Mouse (Mus musculus) yolk sac, embryonic 10.5 days (tissue): Measurements from ENCODE around the gene Tmem131l.

Source experiments
- DNase-seq: peaks from one replicate; pipeline ENCODE4 v3.0.0-alpha.2; 2017; ENCODE audit warnings: low spot score

Tmem131l gene

DNA sequence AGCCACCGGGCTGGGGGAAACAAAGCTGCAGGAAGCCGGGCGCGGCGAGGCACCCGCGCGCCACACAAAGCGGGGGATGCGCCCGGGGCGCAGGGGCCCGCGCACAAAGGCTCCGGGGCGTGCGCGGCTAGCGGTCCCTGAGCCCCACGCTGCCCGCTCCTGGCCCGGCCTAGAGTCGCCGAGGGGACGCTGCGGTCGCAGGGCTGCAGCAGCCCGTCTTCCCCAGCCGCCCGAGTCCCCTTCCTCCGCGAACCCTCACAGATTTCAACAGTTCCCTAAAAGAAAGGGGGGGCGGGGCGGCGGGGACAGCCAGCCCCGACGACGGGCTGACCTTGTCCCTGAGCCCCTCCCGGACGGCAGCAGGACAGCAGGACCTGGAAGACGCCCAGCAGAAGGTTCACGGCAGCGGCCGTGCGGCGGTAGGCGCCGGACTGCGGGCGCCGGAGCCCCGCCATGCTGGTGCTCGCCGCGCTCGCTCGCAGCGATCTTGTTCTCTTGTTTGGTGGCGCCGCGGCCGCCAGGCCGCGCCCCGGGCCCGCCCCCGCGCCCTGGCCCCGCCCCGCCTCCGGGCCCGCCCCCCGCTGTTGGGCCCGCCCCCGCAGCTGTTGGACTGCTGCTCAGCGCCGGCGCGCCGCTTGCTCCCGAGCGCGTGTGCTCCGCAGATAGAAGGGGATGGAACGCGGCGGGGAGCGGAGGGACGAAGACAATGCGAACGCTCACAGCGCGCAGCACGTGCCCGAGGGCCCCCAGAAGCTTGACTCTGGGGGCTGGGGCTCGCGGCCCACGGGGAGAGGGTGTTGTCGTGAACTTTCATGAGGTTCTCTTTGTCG, at the start of gene Tmem131l:
Gene Tmem131l, minus strand, starts transcription at position 530 of the 830 bp plus-strand sequence.
- peak; percentile 91 for DNase-seq

DNA sequence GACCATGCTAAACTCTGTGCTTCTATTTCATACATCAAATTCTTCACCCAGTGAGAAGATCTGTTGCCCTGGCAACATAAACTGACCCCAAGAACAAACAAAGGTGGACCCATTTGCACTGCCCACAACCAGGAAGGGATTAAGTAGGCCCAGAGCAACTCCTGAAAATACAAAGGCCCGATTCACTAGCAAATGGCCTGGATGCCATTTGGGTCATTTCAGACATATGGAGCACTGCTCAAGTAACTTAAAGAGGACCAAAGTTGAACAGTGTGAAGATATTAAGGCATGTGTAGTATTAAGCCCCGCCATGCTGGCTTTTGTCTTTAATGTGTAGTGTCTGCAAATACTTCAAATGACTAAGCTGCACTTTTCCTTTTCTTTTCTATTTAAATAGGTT, 46.9 kb upstream of the Tmem131l start:
- DNase-seq, result no peak

DNA sequence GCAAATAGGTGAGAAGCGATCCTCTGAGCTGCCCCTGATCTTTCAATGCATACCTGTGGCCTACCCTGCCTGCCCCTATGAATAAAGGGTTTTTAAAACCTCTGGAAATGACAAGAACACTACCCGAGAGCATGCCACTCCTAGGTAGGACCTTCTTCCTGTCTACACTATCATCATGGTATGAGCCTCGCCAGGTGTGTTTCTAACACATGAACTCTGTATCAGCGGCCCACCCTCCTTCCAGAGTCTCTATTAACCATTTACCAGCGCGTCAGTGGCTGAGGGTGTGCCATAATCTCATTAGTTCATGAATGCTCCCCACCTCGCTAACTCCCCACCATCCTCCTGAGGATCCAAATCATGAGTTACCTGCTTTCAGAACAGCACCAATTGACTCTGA, 46.4 kb upstream of the Tmem131l start:
- no peak for DNase-seq

DNA sequence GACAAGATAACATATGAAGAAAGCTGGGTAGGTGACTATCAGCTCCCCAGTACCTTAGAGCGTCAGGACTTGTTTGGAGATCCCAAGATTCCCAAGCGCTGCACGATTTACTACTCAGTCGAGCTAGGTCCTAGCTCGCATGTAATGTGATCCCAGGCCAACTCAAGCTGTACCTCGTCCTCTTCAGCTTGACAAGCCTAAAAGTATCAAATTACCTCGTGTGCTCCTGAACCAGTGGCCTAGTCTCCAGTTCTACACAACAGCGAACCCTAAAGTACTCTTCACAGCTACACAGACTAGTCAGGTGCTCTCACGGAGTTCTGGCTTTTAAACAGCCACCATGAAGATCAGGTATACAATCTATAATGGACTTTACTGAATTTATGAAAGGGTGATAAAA, 45.5 kb upstream of the Tmem131l start:
- DNase-seq, result no peak

DNA sequence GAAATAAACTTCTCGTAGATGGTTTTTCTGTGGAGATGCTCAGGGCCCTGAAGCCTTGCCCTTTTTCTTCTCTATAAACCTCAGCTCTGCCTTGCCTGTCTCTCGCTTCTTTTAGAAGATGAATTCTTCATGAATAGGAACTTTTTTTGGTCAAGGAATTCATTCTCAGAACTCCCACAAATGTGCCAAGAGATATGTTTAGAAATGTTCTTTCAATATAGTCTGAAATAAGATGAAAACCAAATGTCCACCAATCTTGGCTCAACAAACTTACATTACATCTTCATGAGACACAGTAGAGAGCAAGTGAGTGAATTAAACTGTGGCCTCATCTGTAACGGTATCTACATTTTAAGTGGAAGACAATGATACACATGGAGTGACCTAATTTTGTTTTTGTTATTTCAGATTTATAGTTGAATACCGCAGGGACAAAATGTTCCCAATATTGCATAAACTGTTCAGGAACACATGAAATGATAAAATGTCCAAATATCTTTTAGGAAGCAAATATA, 41.3 kb upstream of the Tmem131l start:
- DNase-seq, result no peak

DNA sequence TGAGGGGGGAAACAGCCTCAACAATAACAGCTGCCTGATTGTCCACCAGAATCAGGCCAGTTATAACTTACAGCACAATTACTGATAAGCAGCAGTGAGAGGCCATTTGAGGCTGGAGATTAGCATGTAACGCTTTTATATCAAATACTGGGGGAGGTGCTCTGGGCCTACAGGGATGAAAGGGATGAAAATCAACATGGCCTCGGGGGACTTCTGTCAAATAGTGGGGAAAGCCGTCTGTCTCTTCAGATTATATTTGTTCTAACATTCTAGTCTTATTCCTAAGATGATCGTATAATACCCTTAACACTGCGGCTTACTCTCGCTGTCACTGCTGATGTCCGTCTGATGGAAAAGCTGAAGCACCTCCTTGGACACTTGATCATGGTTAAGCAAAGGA, 40.1 kb upstream of the Tmem131l start:
- no peak for DNase-seq

DNA sequence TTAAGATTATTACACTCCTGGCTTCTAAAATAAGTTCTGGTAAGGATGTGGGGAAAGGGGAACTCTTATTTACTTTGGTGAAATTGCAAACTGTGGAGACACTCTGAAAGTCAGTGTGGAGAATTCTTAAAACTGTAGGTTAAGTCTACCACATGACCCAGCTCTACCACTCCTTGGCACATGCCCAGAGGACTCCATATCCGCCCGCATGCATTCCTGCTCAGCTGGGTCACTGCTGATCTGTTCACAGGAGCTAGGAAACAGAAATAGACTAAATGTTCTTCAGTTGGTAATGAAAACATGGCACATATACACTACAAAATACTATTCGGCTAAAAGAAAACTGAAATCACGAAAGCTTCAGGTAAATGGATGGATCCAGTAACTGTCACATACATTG, 37.5 kb upstream of the Tmem131l start:
- no peak for DNase-seq

DNA sequence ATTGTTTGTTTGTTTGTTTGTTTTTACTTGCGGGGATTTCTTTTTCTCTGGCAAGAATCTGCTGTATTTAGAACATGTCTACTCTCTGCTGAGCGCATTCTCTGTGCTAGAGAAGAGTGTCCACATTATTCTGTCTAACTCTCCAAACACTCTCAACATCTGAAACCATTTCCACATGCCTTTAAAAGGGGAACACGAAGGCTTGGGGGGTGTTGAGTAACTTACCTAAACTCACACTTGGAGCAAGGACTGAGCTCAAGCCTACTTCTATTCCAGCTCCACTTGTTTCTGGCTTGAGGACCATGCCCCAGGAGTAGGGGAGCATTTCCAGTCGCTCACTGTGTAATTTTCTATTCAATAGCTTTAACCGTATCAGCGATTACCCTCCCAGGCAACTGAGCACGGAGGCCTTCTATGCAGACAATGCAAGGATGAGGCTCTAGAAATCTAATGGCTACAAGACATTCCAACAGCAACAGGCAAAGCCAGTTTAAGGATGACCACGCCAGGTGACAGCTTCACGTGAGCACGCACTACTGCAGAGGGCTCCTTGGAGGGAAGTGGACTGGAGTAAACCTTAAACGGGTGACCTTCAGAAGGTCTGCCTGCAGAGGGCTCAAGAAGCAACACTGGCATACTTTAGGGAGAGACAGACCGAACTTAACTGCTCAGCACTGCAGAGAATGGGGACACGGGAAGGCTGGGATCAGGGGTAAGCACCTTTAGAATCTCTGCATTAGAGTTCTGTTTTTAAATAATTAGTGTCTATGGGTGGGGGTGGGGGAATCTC, 36.8 kb upstream of the Tmem131l start:
- DNase-seq, result no peak

DNA sequence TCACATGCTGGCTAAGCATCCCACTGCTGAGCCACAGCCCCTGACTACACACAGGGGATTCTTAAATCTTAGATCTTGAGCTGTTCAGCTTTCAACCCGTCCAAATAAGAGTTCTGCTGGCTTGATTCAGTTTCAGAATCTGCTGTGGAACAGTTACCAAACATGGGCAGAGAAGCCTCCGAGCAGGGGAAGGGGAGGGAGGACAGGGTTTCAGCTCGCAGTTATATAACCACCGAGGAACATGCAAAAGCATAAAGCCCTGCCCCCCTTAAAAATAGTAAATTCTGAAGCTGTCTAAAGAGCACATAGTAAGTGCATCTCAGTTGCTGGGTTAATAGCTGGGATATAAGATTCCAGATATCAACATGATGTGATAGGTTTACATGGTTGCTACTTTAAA, 35.5 kb upstream of the Tmem131l start:
- DNase-seq, result no peak

DNA sequence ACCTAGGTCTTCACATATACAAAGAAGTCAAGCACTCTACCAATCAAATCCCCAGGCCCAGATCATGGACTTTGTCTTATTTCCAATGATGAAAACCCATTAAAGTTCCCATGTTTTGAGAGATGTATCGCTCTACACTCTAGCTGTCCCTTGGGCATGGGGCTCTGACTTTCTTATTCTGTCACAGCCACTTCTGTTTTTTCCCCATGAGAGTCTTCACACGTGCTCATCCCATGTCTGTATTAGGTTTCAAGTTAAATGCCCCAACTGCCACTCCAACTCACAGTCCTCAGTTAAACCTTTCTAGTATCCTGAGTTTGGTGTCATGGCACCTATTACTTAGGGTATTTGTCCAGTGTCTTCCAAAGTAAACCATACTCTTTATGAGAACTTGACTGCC, 34.8 kb upstream of the Tmem131l start:
- no peak for DNase-seq

DNA sequence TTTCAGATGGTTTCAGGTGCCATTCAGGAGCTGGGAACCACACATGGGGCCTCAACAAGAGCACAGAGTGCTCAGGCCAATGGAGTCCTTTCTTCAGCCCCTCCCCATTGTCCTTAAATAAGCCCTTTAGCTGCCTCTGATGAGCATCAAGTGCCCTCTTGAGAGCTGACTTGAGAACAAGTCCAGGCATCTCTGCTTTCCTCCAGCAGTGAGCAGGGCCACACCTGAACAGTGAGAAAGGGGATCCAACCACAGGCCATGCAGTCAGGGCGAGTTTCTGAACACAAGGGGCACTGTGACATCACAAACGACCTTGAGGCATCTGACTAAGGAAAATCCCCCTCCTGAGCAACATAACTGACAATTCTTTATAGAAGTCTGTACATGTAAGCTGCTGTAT, 31.7 kb upstream of the Tmem131l start:
- no peak for DNase-seq

DNA sequence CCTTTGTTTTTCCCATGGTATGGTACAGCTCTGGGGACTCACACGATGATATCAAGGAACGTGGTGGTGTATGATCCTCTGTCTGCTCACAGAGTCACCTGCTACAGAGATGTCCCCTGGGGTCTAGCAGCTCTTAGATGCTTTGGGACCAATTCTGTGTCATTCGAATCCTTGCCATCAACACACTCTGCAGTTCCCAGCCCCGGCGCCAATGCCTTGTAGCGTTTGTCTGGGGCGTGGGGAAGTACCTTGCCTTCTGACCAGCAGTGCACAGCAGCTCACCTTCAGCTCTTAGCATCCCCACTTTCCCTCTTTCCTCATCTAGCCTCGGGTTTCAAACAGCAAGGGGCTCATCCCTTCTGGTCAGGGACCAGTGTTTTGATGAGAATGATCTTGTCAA, 30.8 kb upstream of the Tmem131l start:
- DNase-seq, result no peak

DNA sequence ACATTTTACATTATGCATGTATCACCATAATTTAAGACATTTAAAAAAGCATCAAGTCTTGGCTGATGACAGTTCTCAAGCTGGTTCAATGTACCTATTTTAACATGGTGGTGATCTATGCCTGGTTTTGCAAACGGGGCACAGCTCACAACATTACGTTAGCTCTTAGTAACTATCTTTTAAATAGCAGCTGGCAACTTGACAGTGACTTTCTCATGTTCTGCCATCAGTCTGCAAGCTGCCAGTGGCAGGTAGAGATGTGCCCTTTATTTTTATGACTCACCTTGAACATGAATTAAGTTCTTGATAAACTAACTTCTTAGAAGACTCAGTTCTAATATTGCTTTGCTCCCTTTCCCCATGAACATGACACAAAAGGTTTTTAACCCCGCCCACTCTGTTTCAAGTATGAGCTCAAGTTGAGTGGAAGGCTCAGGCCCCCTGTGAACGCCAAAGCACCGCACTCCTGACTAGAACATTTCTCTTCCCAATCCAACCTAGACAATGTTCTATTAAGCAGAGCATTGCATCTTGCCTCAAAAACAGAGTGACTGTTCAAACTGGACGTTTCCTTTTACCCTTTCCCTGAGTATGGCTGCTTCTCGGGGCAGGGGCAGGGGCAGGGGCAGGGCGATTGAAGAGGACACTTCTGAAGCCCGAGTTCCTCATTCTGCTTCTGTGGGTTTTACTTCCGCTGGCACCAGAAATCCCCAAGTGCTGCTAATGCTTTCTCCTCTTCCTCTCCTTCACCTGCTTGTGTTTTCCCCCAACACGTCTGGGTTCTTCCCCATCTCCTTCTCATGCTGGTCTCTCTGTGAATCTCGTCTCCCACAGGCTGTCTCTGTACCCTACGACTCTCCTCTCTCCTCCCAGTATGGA, 29.1 kb upstream of the Tmem131l start:
- no peak for DNase-seq

DNA sequence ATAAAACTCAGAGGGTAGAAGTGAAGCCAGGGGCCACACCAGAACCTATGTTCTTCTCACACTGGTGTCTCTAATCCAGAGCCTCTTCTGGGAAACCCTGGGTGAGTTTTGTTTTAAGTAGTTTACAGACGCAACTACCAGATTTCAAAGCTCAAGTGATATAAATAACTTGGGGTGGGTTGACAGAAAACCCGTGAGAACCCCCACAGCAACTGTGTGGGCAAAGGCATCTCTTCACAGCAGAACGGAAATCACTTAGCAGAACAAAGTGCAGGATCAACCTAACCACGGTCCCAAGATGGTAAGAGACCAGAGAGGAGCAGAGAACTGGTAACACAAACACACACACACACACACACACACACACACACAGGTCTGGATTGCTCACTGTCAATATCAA, 25.9 kb upstream of the Tmem131l start:
- DNase-seq, result no peak

DNA sequence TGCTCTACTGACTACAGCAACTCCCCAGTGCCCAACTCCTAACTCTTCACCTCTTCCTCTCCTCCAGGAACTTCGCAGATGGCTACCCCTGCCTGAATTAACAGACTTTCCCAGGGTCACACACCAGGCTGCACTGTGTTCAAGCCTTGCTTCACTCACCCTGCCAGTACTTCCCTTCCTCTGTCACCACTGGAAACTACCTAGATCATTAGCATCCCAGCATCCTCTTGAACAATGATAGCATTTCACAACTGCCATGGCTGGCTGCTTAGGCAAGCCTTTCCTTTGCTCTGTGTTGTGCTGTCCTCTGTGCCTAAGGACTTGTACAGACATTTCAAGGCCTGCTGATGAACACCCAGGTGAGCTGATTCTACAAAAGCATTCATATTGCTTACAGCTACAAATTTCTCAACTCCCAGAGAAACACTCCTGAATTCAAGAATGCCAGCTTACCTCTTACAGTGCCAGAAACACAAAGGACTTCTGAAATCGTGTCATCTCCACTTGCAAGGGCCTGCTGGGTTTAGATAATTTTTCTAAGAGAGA, 23.5 kb upstream of the Tmem131l start:
- DNase-seq, result no peak

DNA sequence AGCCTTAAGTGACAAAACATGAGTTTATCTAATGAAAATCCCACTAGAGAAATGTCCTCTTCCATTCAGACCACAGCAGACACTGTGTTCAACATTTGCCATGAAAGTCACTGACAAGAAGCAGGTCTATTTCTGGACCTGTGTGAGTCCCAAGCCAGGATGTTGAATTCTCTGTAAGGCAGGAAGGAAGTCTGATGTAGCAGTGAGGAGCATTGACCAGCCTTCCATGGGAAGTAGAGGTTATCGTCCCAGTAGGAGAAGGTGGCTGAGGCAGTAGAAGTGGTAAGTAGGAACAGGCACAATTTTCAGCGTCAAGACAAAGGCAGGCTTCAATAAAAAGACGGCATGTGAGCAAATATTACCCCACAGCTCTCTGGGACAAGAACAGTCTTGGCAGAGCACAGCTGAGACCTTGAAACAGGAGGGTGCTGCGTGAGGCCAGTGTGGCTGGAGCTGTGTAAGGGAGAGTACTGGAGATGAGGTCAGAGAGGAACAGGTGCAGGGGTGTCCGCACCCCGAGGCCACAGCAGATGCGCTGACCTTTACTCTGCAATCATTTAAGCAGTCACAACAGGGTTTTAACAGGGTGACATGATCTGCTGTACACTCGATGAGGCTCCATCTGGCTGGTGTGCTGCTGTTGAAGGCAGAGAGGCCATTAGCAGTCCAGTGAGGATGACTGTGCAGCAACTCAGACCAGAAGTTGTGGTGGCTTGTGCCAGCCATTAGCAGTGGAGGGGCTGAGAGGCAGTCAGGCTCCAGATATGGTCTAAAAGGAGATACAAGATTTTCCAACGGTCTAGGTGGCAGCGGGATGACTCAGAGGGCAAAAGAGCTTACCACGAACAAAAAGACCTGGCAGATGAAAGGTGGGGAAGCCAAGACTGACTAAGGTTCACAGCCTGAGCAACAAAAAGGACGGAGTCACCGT, 21.8 kb upstream of the Tmem131l start:
- no peak for DNase-seq

DNA sequence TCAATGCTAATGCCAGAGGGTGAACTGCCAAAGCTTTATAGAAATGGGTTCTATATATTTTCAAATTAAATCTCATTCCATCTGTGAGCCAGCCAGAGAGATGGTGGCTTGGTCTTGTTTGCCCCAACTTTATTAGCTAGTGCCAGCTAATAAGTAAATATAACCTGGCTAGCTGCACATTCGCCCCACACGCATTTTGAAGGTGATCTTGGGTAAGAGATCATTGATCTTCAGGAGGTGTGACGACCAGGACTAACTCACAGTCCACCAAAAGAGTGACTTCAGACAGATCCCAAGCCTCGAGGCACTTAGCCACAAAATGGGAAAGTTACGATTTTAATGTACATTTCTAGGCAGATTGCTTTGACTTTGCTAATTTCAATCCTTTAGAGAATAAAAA, 21.0 kb upstream of the Tmem131l start:
- no peak for DNase-seq

DNA sequence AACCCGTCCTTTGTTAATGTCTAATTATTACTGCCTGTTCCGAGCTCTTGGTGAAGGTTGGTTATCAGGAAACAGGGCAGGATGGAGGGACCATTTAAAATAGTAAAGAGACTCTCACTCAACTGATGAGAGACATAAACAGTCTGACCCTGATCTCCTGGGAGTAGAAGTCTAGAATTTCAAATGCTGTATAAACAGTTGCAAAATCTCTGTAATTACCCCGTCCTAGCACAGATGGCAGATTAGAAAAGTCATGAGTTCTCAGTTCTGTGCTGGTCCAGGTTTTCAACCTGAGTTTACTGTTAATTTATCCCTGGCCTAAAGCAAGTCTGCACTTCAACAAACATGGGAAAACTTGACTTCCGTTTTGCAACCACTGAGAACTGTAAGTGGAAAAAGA, 20.2 kb upstream of the Tmem131l start:
- no peak for DNase-seq

DNA sequence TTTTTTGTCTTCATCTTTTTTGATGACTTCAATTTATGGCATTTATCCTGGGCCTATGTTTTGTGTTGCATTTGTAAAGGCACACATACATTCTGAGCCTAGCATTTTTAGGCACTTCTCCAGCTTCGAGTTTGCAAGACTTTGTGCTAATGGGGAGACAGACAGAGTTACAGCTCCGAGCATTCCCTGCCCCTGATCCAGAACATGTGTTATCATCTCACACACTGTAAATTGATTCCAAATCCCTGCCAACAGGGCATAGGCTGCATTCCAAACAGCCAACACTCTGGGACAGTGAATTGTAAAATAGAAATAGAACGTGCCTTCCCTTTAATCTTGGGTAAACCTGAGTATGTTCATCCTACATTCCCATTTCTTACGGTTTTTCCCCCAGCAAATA, 19.7 kb upstream of the Tmem131l start:
- no peak for DNase-seq

DNA sequence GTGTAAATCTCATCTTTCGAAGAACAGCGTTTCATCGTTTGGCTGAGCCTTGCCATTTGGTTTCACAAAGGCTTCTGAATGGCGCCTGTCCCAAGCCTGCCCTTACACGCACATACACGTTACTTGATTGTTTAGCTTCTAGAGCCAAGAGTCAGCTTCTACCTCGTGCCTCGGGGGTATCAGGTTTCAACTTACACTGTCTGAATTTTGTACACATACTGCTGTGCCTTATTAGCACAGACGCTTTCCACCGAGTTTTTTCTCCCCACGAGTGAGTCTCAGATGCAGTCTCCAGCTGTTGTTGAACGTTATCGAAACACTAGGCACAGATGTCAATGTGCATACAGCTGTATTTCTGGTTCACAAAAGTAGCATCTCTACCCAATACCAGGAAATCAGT, 19.3 kb upstream of the Tmem131l start:
- no peak for DNase-seq

DNA sequence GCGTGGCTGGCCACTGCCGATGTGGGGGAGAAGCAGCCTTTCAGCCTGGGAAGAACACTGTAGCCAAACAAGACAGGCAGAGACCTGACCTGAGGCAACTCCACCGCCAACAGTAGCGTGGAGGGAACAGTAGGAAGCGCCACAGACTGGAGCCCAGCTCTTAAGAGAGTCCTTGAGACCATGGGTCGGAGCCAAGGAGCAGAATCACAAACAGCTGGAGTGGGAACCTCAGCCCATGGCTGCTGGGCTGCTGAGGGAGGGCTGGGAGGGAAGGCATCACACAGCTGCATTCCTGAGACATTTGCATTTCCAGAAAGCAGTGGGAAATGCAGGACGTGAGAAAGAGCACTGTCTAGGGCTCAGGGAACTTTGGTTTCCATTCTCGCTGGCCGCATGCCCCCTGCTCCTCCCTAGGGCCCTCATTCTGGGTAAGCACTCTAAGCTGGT, 8.8 kb upstream of the Tmem131l start:
- DNase-seq, result no peak
